Mouse (Mus musculus) heart, adult 10 weeks (tissue): ENCODE data around the gene Dlgap1. TPM values are rescaled to one million over a fixed set of nuclear protein-coding genes. Genes with fewer than 3 reads are reported as not detected.

Experiments
- polyA plus RNA-seq: library from polyadenylated mRNA; stranded (reverse); fragments of 350-450 nt; fragmentation: Illumina TruSeq; extraction: RNeasy Lipid Tissue Mini Kit (QIAGEN cat#74804); gene quantifications from one replicate; pipeline ENCODE4 v1.2.3, GENCODE M21; 2014; ENCODE audit warnings: low read depth, low replicate concordance

Dlgap1 gene
- 0.47 TPM for polyA plus RNA-seq

DNA sequence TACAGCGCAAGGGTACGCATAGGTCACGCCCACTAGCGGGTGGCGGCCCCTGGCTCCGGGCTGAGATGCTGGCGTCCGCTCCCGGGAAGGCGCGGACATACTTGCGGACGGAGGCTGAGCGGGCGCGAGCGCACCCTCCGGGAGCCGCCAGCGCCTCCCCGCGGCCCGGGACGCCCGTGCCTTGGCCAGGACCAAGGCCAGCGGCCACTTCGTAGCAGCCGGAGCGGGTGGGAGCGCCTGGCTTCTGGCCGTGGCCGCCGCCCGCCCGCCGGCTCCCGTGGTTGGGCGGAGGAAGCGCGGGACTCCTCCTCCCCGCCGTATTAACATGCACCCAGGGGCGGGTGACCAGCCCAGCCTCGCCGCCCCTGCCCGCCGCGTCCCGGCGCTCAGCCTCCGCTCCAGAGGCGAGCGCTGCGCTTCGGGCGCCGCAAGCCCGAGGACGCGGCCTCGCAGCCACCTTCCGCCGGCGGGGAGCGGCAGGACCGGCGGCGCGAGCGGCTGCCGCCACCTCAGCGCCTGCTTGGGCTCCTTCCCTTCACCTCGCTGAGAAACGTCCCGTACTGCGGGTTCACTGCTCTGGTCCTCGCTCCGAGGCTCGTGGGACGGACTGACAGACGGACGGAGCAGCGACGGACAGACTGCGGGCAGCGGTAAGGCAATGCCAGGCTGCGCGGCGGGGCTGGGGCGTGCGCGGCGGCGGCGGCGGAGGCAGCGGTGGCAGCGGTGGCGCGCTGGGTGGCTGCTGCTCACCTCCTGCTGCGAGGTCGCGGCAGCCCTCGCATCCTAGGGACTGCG, at the start of gene Dlgap1:
Dlgap1 (plus strand) TSS at position 53 of the 795 bp plus-strand sequence.

GRCm38 (mm10) chr17:70853436-70853905, 884.6 kb downstream of the Dlgap1 start, which contains the start of gene Tgif1:
Gene Tgif1, minus strand, starts transcription at chr17:70853546.

